Mouse (Mus musculus): Measurements from ENCODE around the gene Gm884.

Gene Gm884

DNA sequence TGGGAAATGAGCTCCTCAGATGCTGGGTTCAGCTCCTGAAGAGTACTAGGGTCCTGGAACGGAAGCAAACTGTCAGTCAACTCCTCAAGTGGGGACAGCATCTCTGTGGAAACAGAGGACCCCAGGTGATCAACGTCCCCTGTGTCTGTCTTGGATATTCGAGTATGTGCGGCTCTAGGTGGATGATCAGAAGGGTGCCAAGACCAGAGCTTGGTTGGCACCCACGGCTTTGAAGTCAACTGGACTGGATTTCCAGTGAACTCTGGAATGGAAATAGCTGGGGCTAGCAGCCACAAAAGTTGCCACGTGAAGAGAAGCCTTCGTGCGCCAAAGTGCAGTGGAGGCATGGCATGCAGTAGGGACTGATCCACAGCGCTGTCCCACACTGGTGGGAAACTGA is at the start of gene Gm884:
Gene Gm884 (minus strand): TSS at position 101 of the 400 bp plus-strand sequence.
- DNase-seq (ENCODE audit: low spot score), result no peak

DNA sequence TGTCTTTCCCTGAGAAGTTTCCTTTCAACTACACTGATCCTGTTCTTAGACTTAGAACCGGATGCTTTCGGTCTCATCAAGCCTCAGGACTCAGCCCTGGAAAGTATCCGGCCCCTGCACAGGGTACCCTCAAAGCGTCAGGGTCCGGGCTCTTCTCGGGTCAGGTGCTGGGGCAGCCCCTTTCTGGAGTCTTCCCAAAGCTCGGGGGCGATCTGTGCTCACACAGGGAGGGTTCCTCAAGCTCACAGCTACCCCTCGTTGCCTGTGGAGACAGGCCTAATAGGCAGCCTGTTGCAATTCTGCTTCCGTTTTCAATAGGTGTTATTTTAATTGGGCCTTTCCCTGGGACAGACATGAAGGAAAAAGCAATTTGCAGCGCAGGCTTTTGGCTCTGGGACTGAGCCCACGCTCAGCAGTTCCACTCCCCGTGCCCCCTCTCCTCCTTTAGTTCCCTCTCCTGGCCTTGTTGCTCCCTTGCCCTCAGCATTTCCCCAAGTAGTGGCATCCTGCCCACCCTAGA is 46.0 kb upstream of the Gm884 start:
- no peak for DNase-seq (ENCODE audit: low spot score)

DNA sequence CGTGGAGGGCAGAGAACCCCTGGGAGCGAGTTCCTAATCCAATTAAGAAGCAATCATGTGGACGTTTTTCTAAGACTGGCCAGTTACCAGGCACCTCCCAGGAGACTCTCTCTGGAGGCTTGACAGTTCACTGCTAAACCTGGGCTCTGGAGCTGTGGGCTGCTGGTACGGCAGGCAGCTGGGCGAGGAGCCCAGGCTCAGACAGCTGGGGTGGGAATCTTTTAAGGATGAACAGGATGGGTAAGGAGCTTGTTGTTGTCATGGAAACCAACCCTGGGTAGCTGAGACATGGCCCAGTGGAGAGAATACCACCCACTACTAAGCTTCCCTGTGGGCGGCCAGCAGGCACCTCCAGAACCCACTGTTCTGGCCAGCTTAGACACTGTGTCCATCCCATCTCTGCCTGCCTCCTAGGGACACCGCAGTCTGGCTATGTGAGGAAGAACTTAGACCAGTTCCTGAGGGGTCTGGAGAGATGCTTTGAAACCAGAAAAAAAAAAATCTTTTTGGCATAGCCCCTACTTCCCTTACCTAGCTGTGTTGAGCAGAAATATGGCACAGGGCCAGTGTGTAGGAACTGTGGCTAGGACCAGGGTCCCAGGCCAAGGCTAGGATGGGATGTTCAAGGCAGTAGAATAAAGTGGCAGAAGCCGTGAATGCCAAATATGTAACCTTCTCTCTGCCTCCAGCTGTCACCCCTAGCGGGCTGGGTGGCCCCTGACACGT is 45.4 kb upstream of the Gm884 start:
- DNase-seq (ENCODE audit: low spot score), result no peak

DNA sequence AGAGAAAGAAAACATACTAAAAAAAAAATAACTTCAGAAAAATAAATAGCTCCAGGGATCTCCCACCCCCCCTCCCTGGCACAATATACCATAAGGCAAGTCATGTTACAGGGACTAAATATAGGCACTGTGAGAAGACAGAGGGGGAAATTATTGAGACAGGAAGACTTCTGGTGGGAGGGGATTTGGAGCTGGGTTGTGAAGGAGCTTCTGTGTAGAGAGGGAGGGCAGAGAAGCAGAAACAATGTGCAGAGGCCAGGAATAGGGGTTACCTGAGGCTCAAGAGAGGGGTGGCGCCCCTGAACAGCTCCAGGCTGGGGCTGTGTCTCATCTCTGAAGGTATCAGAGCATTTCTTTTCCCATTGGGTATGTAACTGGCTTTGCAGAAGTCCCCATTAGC is 44.8 kb upstream of the Gm884 start:
- DNase-seq (ENCODE audit: low spot score), result no peak

DNA sequence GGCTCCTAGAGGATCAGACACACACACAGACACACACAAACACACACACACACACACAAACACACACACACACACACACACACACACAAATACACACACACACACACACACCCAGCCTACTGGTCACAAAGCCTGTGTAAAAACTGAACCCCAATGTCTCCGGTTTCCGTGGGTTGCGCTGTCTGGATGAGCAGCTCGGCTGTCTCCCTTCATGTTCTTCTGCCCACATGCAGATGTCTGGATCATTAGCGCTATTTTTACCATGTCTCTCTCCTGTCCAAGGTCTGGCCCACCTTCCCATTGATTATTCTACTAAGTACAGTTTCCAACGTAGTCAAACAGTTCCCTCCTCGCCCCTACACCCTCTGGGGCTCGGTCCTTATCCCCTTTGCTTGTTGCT is 42.2 kb upstream of the Gm884 start:
- no peak for DNase-seq (ENCODE audit: low spot score)

DNA sequence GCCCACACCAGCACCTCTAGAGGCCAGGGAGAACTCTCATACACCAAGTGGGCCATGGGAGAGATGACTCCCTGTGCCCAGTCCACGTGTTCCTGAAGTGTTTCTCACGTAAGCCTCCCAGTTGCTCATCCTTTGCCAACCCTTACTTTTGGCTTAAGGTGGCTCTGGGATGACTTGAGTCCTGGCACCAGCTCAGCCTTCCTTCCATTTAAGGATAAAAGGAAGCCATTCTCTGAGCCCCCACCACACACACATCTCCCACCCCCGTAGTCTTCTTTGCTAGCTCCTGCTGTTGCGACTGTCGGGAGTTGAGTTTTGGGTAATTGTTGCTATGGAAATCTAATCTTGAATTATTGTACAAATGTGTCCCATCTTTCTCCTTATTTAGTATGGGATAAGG is 41.6 kb upstream of the Gm884 start:
- DNase-seq (ENCODE audit: low spot score), result no peak

DNA sequence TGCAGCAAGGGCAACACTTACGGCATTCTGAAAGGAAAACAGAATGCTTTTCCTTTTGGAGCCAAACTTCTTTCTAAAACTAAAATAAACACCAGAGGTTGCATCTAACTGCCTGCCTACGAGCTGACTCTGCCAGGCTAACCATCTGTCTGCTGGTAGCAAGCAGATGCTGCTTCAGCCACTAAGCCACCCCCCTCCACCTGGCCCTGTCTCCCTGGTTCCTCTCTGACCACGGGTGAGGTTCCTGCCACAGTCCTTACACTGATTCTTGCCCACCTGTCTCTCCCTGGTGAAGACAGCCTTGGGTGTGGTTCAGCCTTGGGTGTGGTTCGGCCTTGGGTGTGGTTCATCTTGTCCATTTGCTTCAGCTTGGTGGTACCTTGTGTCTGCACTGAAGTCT is 40.9 kb upstream of the Gm884 start:
- no peak for DNase-seq (ENCODE audit: low spot score)

DNA sequence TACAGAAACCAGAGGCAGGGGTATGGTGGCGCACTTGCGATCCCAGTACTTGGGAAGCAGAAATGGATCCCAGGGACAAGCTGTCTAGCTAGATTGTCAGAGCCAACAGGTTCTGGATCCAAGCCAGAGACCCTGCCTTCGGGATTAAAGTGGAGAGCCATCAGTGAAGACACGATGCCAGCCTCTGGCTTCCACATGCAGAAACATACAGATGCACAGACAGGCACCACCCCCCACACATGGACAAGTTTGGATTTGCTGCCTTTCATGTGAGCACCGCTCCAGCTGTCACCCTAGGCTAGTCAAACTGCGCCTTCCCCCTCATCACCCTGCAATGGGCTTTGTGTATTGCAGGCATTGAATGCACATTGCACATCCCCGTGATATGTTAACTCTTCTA is 37.2 kb upstream of the Gm884 start:
- DNase-seq (ENCODE audit: low spot score), result no peak

DNA sequence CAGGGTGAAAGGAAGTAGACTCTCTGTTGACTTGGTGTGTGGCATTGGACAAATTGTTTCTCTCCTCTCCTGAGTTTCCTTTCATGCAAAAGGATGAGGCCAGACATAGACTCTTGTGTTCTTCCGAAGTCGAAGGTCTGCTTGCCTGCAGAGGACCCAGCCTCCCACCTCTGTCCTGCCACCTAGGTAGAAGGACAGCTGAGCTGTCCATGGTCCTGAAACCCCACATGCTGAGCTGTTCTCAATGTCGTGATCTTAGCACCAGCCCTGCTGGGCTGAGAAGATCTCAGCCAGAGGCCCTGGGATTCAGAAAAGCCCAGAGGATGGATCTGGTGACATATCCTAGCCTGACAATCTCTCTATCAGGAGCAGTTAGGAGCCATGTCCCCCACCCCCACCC is 35.6 kb upstream of the Gm884 start:
- DNase-seq (ENCODE audit: low spot score), result no peak

DNA sequence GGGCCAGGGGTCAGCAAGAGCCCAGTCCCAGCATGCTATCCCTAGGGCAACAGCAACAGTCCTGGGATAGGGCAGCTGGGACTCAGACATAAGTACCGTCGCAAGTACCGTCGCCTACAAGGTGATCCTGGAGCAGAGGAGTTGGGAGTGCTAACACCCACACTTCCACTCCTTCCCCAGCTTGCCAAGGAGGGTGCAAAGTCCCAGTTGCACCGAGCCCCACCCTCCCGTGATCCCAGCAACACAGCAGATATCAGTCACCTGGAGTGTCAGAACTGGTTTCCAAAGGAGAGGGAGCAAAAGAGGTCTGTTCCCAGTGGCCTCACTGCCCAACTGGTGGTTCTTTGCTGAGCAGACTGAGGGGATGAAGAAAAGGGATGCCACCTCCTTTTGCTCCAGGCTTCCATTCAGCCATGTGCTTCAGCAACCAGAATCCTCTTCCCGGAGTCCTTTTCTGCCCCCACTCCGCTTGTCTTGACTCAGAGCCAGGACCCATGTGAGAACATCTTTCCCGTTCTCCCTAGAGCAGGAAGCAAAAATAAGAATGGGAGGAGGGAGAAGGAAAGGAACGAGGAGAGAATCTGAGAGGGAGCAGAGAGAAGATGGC is 32.5 kb upstream of the Gm884 start:
- no peak for DNase-seq (ENCODE audit: low spot score)

DNA sequence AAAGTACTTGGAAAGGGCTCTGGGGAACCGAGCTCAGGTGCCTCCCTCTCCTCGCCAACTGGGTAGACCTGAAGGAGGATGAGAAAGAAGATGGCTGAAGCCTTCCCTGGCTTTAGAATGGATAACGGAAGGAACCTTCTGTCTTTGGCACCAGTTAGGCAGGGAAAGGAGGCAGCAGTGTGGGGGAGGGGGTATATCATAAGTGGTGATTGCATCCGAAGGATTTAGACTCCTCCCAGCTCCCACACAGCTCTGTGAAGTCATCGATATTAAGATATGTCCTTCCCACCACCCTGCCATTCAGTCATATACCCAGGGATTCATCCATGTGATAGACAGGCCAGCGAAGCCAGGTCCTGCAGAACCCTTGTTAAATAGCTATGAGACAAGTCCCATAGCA is 30.5 kb upstream of the Gm884 start:
- DNase-seq (ENCODE audit: low spot score), result no peak

DNA sequence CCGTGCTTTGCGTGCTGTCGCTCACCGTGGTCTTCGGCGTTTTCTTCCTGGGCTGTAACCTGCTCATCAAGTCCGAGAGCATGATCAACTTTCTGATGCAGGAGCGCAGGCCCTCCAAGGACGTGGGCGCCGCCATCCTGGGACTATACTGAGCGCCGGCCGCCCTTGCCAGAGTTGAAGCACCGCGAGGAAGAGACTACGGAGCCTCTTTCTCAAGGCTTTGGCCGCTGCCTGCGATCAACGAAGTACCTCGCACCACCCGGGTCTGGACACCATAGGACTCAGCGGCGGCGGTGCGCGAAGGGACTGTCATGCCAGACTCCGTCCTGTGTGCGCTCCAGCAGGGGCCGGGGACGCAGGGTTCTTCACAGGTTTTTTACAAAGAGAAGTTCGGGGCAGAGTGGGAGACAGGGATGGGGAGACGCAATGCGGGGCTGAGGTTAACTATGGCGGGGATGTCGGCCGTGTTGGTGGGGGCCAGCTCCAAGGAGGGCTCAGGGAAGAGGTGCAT is 29.1 kb upstream of the Gm884 start:
- no peak for DNase-seq (ENCODE audit: low spot score)

DNA sequence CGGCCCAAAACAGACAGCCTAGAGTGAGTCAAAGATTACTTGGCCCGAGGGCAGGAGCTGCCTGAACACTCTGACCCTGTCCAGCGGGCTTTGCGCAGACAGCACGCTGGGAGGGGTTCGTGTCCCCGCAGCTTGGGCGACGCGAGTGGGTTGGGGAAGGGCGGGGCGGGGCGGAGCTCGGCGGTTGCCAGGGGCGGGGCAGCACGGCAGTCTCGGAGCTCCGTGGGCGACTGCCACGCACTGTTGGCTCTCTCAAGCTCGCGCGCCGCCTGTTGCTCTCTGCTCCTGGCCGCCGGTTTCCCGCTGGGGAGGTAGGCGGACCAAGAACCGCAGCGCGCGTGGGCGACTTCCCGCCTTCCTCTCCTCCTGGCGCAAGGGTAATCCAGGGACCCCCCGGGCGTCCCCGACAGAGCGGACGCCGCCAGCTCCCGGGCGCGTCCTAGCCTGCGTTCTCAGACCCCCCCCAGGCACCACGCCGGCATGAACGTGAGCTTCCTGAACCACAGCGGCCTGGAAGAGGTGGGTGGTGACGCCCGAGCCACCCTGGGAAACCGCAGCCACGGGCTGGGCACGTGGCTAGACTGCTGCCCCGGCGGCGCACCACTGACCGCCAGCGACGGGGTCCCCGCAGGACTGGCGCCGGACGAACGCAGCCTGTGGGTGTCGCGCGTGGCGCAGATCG is 28.5 kb upstream of the Gm884 start, which contains the start of gene Rprml:
Gene Rprml (plus strand): TSS at position 270 of the 682 bp plus-strand sequence.
- no peak for DNase-seq (ENCODE audit: low spot score)

DNA sequence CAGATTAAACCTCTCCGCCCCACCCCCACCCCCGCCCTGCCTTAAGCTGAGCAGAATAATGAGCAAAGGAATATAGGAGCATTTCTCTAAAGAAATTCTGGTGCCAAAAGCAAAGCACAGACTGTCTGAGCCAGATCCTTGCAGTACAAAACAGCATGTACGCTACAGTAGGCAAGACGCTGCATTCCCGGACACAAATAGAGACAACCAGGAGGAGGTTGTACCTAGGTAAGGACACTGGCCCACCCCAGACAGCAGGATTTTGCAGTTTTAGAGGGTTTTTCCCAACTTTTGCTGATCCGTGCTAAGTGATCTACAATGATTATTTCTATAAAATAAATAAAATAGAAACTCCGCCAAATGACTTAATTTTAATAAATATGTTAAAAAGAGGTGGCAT is 27.7 kb upstream of the Gm884 start:
- DNase-seq (ENCODE audit: low spot score), result no peak

DNA sequence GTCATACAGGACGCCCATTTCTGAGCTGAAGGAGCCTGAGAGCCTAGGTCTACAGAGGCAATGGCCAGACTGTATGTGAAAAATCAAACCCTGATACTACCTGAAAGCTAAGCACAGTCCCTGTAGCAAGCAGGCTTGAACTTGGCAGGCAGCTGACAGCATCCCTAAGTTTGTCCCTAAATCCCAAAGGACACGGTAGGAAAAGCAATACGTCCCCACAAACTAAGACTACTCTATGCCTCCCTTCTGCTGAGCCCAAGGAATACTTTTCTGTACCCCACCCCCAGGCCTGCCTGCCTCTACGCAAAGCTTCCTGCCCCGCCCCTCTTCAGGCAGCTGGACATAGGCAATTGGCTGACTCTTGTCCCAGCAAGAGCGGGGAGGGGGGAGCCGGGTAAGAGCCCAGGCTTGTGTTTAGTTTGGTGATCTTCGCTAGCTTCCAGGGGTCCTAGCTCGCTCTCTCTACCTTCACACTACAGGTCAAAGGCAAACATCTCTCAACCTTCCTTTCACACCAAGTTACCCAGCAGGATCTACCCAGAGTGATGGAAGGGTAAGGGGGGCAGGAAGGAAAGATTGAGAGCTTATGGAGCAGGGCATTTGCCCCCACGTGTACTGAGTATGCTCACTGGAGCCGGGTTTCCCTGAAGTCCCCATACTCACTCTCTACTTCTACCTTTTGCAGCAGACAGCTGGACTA is 27.1 kb upstream of the Gm884 start:
- no peak for DNase-seq (ENCODE audit: low spot score)

DNA sequence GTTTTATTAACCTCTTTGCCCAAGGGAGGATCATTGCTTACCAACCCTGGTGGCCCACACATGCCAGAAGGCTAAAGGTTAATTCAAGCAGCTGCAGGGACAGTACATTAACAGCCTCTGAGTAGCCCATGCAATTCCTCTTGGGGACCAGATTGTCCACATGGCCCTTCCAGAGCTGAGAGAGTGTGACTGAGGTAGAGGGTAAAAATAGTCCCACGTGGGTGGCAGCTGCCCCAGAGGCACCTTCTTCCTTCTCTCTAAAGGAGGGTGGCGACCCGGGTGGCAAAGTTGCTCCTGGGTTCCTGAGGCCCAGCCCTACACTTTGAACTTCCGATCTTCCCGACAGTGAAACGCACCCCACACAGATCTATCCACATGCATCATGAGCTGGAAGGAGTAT is 25.4 kb upstream of the Gm884 start:
- DNase-seq (ENCODE audit: low spot score), result no peak

DNA sequence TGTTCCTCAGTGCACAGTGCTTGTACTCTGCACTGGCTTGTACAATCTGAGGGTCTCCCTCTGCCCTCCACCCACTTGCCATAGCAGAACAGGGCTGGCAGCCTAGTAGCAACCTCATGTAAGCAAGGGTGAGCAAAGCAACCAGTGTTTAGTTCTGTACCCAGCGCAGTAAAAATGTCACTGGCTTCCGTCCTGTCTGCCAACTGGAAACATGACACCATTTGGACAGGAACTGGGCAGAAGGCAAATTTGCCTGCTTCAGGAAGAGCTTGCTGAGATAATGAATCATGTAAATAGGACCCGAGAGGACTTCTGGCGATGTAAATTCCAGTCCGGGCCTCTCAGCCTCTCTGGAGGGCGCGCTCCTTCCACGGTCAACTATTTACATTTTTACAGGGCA is 24.8 kb upstream of the Gm884 start:
- no peak for DNase-seq (ENCODE audit: low spot score)

DNA sequence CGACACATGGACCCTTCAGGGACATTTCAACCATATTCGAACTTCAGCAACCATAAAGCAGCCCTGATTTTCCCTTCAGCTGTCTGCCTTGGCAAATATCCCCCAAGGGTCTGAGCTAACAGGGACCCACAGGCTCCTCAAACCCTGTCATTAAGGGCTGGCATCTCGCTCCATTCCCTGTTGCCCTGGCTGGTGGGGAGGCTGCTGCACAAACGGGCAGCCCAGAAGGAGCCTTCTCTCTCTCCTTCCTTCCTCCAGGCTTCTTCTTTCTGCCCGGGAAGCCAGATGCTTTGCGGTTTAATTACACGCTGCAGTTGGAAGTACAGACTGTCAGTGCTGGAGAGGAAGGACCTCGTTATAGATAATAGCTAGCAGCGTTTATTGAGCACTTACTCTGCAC is 22.3 kb upstream of the Gm884 start:
- no peak for DNase-seq (ENCODE audit: low spot score)

DNA sequence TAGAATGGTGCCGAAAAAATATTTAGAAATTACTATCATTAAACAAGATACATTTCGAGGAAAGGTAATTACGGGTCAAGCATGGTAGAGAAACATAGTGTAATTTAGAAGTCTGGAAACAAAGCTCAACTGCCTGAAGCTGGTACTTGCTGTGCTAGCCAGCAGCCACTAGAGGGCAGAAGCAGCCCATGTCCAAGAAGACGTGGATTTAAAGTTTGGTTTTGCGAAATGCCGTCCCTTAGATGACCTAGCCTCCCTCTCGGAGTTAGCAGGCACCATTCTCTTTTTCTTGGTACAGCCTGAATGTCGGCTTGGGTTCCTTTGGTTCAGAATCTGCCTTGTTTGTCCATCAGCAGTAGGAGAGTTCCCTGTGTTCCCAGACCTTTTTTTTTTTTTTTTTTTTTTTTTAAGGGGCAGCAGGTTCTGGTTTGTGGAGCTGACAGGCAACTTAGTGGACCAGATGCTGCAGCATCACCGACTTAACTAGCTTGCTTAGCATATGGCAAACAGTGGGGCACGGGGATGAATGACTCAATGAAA is 18.5 kb upstream of the Gm884 start:
- DNase-seq (ENCODE audit: low spot score), result no peak

DNA sequence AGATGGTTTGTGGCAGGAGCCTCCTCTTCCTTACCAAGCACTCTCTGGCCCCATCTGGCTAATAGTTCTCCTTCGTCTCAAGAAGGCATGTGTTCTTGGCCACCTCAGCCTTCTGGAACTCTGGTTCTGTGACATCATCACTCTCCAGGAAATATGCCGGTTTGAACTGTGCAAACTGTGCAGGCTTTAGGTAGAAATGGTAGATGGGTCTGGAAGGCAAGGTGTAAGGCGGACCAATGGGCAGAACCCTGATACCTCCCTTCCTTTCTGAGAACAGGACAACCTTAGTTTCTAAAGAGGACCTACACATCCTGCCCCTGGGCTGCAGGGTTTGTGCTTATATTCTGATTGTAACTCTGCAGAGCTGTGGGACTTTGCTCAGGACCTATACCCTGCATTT is 17.9 kb upstream of the Gm884 start, which contains the start of gene Lyzl6:
Gene Lyzl6 (minus strand): TSS at position 101 of the 400 bp plus-strand sequence.
- DNase-seq (ENCODE audit: low spot score), result no peak

DNA sequence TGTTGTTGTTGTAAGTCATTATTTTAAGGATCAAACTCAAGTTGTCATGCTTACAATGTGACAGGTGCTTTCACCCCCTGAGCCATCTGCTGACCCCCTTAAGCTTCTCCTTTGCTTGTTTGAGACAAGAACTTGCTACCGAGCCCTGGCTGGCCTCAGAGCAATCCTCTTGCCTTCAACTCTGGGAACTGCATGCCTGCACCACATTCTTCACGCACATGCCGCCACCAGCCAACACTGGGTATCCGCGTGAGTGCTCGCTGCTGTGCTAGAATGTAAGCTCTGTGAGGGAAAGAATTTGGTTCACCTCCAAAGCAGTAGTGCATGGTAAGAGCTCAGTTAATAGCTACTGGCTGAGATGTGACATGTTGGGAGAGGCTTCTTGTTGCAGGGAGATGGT is 15.3 kb upstream of the Gm884 start:
- no peak for DNase-seq (ENCODE audit: low spot score)

DNA sequence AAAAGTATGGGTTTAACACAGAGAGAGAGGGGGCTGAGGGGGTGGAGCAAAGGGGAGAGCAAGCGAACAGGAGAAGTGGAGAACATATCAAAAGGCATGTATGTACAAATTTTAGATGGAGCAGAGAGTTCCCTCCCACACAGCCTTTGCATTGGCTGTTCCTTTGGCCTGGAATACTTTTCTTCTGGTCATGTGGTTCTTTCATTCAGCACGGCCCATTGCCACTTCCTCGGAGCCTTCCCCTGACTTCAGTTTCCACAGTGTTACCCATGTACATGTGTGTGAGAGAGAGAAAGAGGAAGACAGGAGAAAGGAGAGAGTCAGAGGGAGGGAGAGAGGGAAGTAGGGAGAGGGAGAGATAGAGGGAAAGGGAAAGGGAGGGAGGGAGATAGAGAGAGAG is 14.5 kb upstream of the Gm884 start:
- no peak for DNase-seq (ENCODE audit: low spot score)

Measured in urinary bladder, postnatal 10 days (tissue).